Mouse (Mus musculus): ENCODE measurements around the gene Kank3.
A peak's percentile ranks its signal among the peaks of the same experiment; 100 is the strongest.
"Not testable (repeated sequence)": the region's sequence is repeated elsewhere in the genome, so short reads cannot be mapped to it uniquely, and the experiment has no call there.

Gene Kank3

DNA sequence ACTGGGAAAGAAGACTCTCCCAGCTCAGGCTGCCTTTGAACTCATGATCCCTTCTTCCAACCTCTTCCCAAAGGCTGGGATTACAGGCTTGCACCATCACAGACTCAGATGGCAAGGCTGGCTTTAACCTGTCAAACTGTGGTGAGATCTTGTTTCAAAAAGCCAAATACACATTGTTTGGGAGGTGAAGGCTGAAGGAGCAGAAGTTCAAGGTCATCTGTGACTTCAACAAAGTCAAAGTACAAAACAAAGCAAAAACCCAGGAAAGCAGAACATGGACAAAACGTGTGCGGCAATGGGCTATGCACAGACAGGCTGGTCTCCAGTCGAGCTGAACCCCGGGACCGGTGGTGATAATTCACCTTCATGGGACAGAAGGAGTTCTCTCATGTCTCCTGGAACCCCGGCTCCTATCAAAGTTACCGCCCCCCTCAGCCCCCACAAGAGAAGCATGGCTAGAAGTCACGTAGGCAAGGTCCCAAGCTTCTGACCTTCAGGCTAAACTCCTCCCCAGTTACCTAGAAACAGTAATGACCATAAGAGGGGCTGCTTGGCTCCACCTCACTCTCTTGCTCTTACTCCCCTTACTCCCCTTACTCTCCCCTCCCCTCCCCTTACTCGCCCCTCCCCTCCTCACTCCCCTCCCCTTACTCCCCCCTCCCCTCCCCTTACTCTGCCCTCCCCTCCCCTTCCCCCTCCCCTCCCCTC, 3.0 kb upstream of the Kank3 start:
- no peak for DNase-seq (ENCODE audit: low spot score)

GRCm38 (mm10) chr17:33808192-33808591, 2.1 kb upstream of the Kank3 start:
- no peak for DNase-seq (ENCODE audit: low spot score)

- no peak for DNase-seq (ENCODE audit: low spot score)
Observed at GRCm38 (mm10) chr17:33811142-33811516, 810 bp downstream of the Kank3 start.

- DNase-seq (ENCODE audit: low spot score), result no peak
Observed at GRCm38 (mm10) chr17:33812475-33812874, 2.2 kb downstream of the Kank3 start.

- DNase-seq (ENCODE audit: low spot score), result no peak
Observed at GRCm38 (mm10) chr17:33812990-33813389, 2.7 kb downstream of the Kank3 start.

GRCm38 (mm10) chr17:33815399-33815798, 5.1 kb downstream of the Kank3 start:
- DNase-seq (ENCODE audit: low spot score), result no peak

DNA sequence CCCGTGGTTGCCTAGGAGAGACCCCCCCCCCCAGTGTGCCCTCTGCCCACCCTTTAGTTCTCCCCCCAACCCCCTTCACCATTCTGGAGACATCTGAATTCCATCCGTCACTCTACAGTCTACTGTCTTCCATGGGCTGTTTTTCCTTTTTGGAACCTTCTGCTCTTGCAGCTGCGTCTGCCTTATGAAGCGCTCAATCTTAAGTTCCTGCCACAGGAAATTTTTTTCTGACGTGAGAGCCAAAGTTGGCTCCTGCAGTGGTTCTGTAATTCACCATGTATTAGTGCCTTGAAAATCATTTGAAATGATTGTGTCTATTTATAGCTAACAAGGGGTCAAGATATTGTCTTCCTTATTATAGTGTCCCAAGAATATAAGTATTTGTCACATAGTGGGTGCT, 6.3 kb downstream of the Kank3 start:
- DNase-seq (ENCODE audit: low spot score), result no peak

GRCm38 (mm10) chr17:33817184-33817968, 7.1 kb downstream of the Kank3 start:
- DNase-seq (ENCODE audit: low spot score), result peak; percentile 76

GRCm38 (mm10) chr17:33817969-33818643, 7.8 kb downstream of the Kank3 start:
- DNase-seq (ENCODE audit: low spot score), result peak; percentile 37

- no peak for DNase-seq (ENCODE audit: low spot score)
Observed at GRCm38 (mm10) chr17:33822436-33822959, 12.2 kb downstream of the Kank3 start.

DNA sequence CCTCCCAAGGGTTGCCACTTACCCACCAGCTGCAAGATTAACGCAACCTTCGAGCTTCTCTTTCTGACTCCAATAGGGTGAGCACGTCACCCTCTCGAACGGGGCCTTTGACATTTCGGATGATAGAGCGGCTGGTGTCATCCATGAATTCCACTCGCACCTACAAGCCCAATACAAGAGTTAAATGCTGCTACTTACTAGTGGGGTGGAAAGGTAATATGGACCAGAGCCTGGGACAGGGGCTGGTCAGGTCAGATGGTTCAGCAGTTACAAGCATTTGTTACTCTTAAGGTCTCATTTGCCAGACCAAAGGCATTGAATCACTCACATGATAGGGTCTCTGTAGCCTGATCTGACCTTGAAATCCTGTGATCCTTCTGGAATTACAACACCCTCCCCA, 12.9 kb downstream of the Kank3 start:
- not testable (repeated sequence) for DNase-seq (ENCODE audit: low spot score)

DNA sequence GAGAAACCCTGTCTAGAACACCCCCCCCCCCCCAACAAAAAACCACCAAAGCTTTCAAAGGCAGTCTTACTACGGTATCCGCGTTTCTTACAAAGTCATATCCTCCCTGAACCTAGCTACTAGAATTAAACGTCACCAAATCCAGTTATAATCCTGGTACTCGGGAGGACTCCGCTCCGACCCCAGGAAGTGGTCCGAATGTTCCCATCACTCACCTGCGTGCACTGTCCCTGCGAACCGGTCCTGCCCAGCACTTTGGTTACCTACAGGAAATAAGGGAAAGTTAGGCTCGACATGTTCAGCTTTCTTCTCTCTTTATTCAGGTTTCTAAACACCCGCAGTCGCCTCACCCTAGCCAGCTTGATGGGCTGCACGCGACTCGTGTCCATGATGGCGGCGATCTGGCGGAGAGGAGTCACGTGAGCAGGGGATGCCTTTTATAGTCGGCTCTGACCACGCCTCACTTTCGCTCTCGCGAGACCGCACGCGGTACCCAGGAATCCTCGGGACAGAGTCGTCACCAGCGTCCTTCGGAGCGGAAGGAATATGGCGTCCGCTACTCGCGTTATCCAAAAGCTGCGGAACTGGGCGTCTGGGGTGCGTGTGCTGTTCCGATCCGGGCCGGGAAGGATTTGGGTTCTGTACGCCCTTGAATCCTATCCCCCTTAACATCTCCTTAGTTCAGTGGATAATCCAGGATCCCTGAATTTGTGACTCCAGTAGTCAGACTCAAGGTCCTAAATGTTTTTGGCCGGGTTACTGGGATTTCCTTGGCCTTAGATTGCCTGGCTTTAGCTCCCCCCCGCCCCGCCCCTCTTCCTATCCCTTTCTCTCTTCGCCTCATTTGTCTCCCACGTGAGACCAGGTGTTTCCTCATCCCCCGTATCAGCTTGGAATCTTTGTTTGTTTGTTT, 14.0 kb downstream of the Kank3 start, which contains the start of the genes Rps28 and Ndufa7:
Gene Rps28 (minus strand): TSS at position 479 of the 913 bp plus-strand sequence.
Gene Ndufa7 (plus strand): TSS at position 489 of the 913 bp plus-strand sequence.
- DNase-seq (ENCODE audit: low spot score), result peak; percentile 98

DNA sequence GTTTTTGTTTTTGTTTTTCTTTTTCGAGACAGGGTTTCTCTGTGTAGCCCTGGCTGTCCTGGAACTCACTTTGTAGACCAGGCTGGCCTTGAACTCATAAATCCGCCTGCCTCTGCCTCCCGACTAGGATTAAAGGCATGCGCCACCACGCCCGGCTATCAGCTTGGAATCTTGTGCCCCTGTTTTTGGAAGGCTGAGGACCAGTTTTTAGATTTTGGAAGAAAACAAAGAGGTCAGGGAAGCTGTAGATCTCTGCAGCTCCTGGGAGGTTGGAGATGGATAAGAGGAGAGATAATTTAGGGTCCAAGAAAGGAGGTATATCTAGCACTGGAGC, 14.6 kb downstream of the Kank3 start:
- not testable (repeated sequence) for DNase-seq (ENCODE audit: low spot score)

DNA sequence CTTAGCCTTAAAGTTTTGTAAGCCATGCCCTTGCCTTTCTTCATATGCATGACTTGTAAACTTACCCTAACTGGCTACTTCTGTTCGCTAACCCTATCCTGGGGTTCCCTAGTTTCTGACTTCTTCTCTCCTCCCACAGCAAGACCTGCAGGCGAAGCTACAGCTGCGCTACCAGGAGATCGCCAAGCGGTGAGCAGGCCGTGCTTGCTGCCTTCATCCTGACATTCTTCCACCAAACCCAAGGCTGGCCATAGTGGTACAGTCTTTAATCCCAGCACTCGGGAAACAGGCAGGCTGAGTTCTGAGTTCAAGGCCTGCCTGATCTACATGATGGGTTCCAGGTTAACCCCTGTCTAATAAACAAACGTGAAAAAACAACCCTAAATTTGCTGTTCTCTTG, 15.1 kb downstream of the Kank3 start:
- no peak for DNase-seq (ENCODE audit: low spot score)

GRCm38 (mm10) chr17:33826850-33827249, 16.5 kb downstream of the Kank3 start:
- DNase-seq (ENCODE audit: low spot score), result peak; percentile 64

- peak; percentile 63 for DNase-seq (ENCODE audit: low spot score)
Observed at GRCm38 (mm10) chr17:33828892-33829291, 18.6 kb downstream of the Kank3 start.

DNA sequence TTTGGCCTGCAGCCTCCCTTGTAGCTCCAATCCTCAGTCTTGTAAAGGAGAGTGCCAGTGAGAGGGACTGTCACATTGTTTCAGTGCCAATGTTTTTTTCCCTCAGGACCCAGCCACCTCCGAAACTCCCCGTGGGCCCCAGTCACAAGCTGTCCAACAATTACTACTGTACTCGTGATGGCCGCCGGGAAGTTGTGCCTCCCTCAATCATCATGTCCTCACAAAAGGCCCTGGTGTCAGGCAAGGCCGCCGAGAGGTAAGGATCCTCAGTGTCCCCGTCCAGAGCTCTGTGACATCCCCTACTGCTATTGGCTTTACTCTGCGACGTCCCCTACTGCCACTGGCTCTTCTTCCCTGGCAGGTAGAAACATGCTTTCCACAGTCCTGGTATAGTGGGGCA, 19.2 kb downstream of the Kank3 start:
- DNase-seq (ENCODE audit: low spot score), result no peak

- DNase-seq (ENCODE audit: low spot score), result peak; percentile 84
Observed at GRCm38 (mm10) chr17:33842966-33843795, 32.9 kb downstream of the Kank3 start, which contains the start of gene Cd320. Cd320 (plus strand) TSS chr17:33843091.

GRCm38 (mm10) chr17:33844196-33844595, 33.9 kb downstream of the Kank3 start:
- DNase-seq (ENCODE audit: low spot score), result no peak

DNA sequence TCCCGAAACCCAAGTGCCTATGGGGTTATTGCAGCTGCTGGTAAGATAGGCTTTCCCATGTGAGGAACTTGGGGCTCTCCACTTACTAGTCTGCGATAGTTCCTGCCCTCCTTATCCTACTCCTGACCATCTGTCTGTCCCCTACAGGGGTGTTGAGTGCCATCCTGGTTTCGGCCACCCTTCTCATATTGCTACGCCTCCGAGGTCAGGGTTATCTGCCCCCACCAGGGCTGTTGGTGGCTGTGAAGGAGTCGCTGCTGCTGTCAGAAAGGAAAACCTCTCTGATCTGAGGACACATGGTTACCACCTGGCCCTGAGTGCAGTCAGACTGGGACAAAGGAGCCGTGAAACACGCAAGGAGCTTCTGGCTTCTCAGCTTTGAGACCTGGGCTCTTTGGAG, 37.8 kb downstream of the Kank3 start:
- no peak for DNase-seq (ENCODE audit: low spot score)

DNA sequence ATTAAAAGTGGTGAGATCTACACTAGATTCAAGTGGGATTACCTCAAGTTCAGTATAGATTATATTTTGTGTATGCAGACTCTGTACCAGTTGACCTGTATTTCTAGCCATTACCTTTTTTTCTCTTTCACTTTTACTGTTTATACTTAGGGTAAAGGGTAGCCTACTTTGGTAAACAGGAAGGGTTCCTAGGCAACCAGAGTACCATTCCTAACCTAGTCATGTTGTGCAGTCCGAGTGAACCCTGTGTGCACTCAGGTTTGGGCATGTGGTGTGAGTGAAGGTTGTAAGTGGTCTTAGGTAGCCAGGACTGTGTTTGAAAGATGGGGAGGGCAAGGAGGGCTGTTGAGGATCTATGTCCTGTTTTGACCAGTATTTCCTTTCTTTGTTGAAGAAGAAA, 41.0 kb downstream of the Kank3 start:
- no peak for DNase-seq (ENCODE audit: low spot score)
